Mouse (Mus musculus): ENCODE measurements around the gene Coq5.

The Coq5 gene

DNA sequence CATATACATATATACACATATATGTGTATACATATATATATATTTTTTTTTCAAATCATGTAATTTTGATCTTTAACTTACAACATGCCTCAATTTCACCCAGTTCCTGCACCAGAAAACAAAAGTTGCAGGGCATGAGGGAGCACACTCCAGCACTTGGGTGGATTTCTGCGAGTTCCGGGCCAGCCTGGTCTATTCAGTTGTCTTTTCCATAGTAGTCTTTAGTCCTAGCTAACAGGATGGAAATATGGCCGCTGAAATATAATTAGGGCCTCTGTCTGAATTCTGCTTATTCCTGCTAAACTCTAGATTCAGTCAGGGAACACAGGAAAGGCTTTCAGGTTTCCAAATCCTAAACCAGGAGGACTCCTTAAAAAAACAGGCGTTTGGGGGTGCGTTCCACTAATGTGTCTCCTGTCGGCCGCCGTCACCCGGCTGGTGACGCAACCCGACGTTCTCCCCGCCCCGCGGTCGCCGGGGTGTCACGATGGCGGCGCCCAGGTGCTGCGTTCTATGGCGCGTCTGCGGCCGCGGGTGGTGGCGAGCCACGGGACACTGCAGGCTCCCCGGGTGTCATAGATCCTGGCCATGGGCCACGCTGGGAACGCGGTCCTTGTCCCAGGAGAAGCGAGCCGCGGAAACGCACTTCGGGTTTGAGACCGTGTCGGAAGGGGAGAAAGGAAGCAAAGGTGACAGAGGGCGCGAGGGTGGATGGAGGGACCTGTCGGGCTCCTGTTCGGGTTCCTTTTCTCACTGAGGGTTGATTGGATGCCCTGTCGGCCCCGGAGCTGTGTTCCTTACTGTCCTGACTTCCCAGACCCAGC is at the start of gene Coq5:
Gene Coq5, plus strand, starts transcription at position 441 of the 824 bp plus-strand sequence.
- DNase-seq, result peak; percentile 86

- DNase-seq, result no peak
Observed at GRCm38 (mm10) chr5:115230830-115231551, 48.5 kb upstream of the Coq5 start.

DNA sequence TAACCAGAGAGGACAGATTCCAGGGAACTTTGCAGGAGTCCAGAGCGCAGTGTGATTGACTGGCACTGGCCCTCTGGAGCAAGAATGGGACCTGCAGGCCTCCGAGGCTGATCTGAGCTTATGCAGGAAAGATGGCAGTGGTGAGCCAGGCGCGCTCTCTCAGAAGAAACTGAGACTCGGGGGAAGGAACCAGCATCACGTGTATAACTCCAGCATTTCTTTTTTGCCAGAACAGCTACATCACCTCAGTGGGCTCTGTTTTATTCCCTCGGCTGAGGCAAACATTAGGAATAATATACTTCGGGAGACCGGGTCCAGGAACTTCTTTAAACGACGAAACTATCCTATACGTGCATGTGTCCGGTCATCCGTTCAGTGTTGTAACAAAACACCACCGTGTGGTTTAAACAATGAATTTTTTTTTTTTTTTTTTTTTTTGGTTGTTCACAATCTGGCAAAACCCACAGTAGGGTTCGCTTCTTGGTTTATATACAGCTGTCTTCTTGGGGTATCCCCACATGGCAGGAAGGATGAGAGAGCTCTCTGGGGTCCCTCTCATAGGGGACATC is 47.8 kb upstream of the Coq5 start:
- DNase-seq, result no peak

- no peak for DNase-seq
Observed at GRCm38 (mm10) chr5:115232516-115232915, 47.0 kb upstream of the Coq5 start.

- DNase-seq, result no peak
Observed at GRCm38 (mm10) chr5:115233031-115233780, 46.3 kb upstream of the Coq5 start.

DNA sequence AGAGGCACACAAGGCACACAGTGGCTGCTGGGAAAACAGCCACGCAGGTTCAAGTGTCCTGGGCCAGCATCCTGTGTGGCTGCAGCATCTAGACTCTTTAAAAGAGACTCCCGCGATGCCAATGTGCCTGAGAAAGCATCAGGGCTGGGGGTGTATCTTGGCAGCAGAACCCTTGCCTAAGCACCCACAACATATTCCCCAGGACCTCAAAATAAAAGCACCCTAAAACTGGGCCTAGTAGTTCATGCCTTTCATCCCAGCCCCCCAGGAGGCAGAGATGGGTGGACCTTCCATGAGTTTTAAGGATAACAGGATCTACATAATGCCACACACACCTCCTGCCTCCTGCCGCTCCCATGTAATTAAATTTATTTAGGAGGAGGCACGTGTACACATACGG is 44.9 kb upstream of the Coq5 start:
- no peak for DNase-seq

DNA sequence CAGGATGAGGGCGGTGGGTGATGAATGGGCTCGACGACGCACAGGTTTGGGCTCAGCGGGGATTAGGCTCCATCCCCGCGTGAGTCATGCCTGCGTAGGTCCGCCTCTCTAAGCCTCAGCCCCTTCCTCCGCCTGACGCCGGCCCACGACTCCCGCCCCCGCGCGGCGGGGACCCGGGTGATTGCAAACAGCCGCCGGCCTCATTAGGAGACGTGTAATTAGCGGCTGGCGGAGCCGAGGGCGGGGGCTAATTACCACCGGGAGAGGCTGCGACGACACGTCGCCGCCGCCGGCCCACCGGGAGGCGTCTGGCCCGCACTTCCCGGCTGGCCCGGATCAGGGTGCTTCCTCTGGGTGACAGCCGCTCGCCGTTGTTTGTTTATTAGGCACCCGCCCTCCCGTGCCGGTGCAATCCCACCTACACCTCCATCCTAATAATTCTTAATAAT is 44.1 kb upstream of the Coq5 start:
- DNase-seq, result peak; percentile 45 to 55

DNA sequence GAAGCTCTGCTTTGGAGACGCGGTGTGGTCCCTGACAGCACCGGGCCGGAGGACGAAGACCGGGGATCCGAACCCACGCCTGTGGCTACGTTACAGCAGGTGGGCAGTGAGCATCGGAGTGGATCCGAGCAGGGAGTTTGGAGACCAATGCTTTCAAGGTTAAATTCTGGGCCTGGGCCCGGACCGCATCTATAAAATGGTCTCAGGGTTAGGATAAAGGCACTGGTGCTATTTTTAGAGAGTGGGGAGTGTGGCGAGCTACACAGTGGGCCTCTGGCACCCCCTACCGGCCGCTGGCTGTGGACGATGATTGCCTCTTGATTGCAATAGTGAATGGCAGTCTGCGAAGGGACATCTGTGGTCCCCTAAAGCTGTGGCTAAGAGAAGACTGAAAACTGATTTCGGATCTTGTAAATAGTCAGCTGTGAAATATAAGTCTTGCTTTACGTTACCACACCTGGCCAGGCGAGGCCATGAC is 43.6 kb upstream of the Coq5 start, which contains the start of gene Pop5:
Gene Pop5, plus strand, starts transcription at position 51 of the 478 bp plus-strand sequence.
- peak; percentile 82 to 87 for DNase-seq

GRCm38 (mm10) chr5:115237803-115238728 is 41.4 kb upstream of the Coq5 start:
- DNase-seq, result peak; percentile 93 to 95

- DNase-seq, result no peak
Observed at GRCm38 (mm10) chr5:115238729-115239195, 40.7 kb upstream of the Coq5 start.

DNA sequence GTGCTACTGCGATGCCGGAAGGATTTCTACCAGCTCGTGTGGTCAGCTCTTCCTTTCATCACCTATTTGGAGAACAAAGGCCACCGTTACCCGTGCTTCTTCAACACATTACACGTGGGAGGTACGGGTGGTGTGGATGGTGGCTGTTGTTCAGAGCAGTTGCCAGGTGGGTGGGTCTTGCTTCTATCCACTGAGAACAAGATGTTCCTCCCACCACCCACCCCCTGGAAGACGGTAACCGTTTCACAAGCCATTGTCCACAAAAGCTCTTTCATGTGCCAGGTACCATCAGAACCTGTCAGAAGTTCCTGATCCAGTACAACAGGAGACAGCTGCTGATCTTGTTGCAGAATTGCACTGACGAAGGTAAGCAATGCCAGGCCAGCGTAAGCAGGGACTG is 39.3 kb upstream of the Coq5 start:
- DNase-seq, result no peak

DNA sequence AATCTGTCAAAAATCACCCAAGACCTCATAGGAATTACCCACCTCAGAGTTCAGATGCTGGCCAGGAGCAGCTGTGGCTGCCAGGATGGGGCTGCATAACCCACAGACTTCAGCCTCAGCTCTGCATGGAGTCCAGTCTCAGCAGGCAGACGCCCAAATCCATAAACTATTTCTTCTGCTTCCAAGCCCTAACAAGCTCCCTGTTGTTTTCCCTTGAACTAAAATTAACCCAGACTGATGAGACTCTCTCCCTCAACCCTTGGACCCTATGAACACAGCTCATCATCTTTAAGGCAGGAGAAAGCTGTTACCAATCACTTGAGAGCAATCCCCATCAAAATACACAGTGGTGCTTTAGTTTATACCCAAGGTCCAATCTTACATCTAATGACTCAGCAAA is 24.0 kb upstream of the Coq5 start:
- no peak for DNase-seq

- no peak for DNase-seq
Observed at GRCm38 (mm10) chr5:115256909-115257546, 22.4 kb upstream of the Coq5 start.

- no peak for DNase-seq
Observed at GRCm38 (mm10) chr5:115260356-115260755, 19.1 kb upstream of the Coq5 start.

- DNase-seq, result no peak
Observed at GRCm38 (mm10) chr5:115261141-115261540, 18.3 kb upstream of the Coq5 start.

DNA sequence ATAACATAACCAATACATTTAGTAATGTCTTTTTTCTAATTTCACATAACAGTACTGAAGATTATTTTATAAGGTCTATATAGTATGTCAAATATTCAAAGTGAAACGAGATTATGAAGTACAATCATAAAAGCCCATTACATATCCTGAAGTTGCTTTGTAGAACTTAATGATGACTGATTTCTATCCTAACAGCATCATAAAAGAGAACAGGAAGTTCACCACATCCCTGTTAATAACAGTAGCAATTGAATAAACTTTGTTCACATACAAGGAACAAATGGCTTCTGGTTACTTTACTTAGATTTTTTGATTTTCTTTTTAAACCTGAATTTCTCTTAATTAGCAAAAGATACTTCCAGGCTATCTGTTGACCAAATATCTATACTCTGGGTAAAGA is 17.6 kb upstream of the Coq5 start:
- no peak for DNase-seq

DNA sequence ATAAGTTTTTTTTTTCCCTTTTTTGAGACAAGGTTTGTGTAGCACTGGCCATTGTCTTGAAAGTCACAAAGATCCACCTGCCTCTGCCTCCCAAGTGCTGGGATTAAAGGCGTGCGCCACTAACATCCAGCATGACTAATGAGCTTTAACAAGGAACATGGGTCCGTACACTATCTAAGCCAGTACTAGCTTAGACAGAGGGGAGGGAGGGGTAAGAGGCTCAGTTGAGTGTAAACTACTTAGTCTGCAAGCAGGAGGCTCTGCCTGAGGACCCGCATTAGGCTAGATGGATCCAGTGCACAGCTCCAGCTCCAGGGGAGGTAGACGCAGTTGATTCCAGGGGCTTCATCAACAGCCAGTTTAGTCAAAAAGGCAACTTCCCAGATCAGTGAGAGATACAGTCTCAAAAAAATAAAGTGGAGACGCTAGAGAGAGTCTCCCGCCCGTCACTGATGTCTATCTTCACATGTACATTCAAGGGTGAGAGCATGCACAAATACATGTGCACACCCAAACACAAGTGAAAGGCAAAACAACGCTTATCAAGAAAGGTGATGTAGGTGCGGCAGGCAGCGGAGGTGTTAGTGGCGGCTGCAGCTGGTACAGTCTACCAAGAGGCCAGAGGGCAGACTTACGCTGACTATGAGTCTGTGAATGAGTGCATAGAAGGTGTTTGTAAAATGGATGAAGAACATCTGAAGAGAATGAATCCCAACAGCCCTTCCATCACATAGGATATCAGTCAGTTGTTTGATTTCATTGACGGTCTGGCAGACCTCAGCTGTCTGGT is 16.8 kb upstream of the Coq5 start:
- no peak for DNase-seq

GRCm38 (mm10) chr5:115266340-115266739 is 13.1 kb upstream of the Coq5 start:
- no peak for DNase-seq

- DNase-seq, result no peak
Observed at GRCm38 (mm10) chr5:115266787-115267468, 12.5 kb upstream of the Coq5 start.

Data from thymus, postnatal 36 days (tissue).